In genomic region chr9:35045031-35045531, GRCm38 (mm10) we compare ENCODE assay signal across 8 mouse cellular contexts.
A peak's percentile ranks its signal among the peaks of the same experiment; 100 is the strongest.
DNase-seq lines count a peak whose midpoint lies in the region.
"Had no signal": no experiment of that assay in that cellular context is flagged by ENCODE, and none has a peak within 500 bp of the region (broad histone marks: within the 10 kb centered on the region; RNA-seq: fewer than 3 reads in every experiment).

No protein-coding gene starts in this region.

- 70% methylated on average over 11 of the region's 11 CpGs for WGBS in limb, embryonic 10.5 days

- H3K4me1 ChIP-seq in limb, embryonic 10.5 days: peaks cover 37% of the 10 kb centered on the region

- H3K27ac ChIP-seq in limb, embryonic 10.5 days: peak overlapping the region; percentile 81
- H3K27ac ChIP-seq: macrophage had no signal

- H3K36me3 ChIP-seq in limb, embryonic 10.5 days: peaks cover 30% of the 10 kb centered on the region

- H3K27me3 ChIP-seq in limb, embryonic 10.5 days (ENCODE audit: low read depth, poor library complexity, severe bottlenecking): no peaks in the 10 kb centered on the region

- H3K4me3 ChIP-seq in limb, embryonic 10.5 days: no peak overlapping the region

- peak; percentile 2 for DNase-seq in right cerebral cortex, postnatal 25 days
- DNase-seq in right cerebral cortex, postnatal 14 days: no peak
- peak; percentile 41 for DNase-seq in gastrocnemius, postnatal 25 days
- DNase-seq in limb, embryonic 10.5 days (ENCODE audit: low spot score): peak; percentile 40
- DNase-seq in ovary, postnatal 14 days (ENCODE audit: low spot score): peak; percentile 52
- no peak for DNase-seq in natural killer cell, adult 2 months (ENCODE audit: low spot score in 2 of 2)
- no peak for DNase-seq in Muller cell, postnatal 12 days (ENCODE audit: inconsistent ontology term)

- no peaks in the 10 kb centered on the region for H3K9me3 ChIP-seq in limb, embryonic 10.5 days (replicated peaks)

Comparison
In these comparisons a context has a peak if more than half of its experiments do, and no peak if none do; other contexts are left out.
1. DNase-seq: peak in right cerebral cortex, postnatal 25 days (single experiment), gastrocnemius, postnatal 25 days (single experiment), limb, embryonic 10.5 days (single experiment) and ovary, postnatal 14 days (single experiment); none in right cerebral cortex, postnatal 14 days (single experiment), natural killer cell, adult 2 months (0 of 2) and Muller cell, postnatal 12 days (single experiment).